Mouse (Mus musculus) kidney, adult 10 weeks (tissue): ENCODE measurements around the gene Lrrc71. TPM values are rescaled to one million over a fixed set of nuclear protein-coding genes. Genes with fewer than 3 reads are reported as not detected.

Source experiments
- polyA plus RNA-seq: library from polyadenylated mRNA; stranded (reverse); fragments of 350-450 nt; fragmentation: Illumina TruSeq; extraction: RNeasy Lipid Tissue Mini Kit (QIAGEN cat#74804); gene quantifications from one replicate; pipeline ENCODE4 v1.2.3, GENCODE M21; 2014; ENCODE audit warnings: low read depth, low replicate concordance

The Lrrc71 gene
- not detected for polyA plus RNA-seq

DNA sequence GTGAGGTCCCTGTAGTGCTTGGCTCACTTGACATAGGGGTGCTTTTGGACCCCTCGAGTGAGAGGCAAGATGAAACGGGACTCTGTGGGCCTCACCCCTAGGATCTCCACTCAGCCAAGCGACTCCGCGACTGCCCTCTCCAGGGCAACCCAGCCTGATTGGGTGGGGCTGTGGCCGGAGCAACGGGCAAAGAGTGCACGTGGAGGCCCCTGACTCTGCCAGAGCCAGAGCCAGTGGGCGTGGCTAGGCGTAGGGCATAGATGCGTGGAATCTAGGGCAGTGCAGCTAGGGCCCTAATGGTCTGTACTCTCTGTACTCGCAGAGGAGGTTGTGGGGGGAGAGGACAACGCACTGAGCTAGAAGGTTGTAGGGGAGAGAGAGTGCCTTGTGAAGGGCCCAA lies at the start of gene Lrrc71:
Gene Lrrc71 (minus strand): TSS at position 195 of the 400 bp plus-strand sequence.

DNA sequence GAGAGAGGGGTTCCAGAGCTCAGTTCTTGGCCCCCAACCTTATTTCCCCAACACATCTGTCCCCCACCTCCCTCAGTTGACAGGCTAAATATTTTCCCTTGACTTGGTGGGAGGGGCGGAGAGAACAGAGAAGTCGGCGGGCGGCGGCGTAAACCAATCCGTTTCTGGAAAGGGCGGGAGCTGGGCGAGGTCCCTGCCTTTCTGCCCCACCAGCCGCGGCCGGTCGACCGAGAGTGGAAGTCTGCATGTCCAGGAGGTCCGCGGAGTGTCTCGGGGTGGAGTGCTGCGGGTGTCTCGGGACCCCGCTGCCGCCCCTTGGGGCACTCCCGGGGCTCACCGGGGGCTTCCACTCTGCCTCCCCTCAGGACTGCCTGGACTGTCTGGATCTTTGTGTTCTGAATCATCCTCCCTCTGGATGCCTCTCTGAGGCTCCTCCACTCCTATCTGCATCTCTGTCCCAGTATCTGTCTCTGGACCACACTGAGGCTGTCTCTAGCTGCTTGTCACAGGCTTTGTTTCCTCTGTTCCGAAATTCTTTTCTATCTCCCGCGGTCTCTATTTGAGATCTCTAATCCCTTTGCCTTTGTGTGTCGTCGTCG lies 48.4 kb upstream of the Lrrc71 start, which contains the start of gene Insrr:
Gene Insrr (plus strand): TSS at position 216 of the 599 bp plus-strand sequence.

DNA sequence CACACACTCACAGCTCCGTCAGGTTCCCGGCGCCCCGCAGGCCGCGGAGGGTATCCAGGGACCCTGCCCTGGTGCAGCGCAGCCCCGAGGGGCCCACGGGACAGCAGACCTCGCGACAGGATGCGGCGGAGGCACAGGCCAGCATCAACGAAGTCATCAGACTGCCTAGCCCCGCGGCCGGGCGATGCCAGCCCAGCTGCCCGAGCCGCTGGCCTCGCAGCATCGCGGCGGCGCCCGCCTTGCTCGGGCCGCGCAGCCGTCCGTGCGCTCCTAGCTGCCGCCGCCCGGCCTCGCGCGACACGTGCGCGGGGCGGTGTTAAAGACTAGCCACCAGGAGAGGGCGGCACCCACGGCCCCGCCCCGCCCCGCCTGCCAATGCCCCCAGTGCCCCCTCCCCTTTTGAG lies 46.5 kb upstream of the Lrrc71 start, which contains the start of gene Ntrk1:
Gene Ntrk1 (minus strand): TSS at position 241 of the 404 bp plus-strand sequence.

Other genes starting within 250 kb of the Lrrc71 start
- 9.6 TPM for gene Etv3, start 223.2 kb downstream of the Lrrc71 start, polyA plus RNA-seq
- gene Arhgef11, start 131.1 kb downstream of the Lrrc71 start, polyA plus RNA-seq, result 22.6 TPM
- not detected for gene Ntrk1, start 46.5 kb upstream of the Lrrc71 start, polyA plus RNA-seq
- gene Insrr, start 48.3 kb upstream of the Lrrc71 start, polyA plus RNA-seq, result 1.1 TPM
- gene Pear1, start 75.7 kb upstream of the Lrrc71 start, polyA plus RNA-seq, result 0.89 TPM
- not detected for gene Sh2d2a, start 98.1 kb upstream of the Lrrc71 start, polyA plus RNA-seq
- gene Prcc, start 137.0 kb upstream of the Lrrc71 start, polyA plus RNA-seq, result 3.1 TPM
- 129 TPM for gene Hdgf, start 157.7 kb upstream of the Lrrc71 start, polyA plus RNA-seq
- 80.9 TPM for gene Mrpl24, start 170.9 kb upstream of the Lrrc71 start, polyA plus RNA-seq
- gene Isg20l2, start 181.7 kb upstream of the Lrrc71 start, polyA plus RNA-seq, result 16.4 TPM
- 4.0 TPM for gene Rrnad1, start 182.1 kb upstream of the Lrrc71 start, polyA plus RNA-seq
- not detected for gene Crabp2, start 200.0 kb upstream of the Lrrc71 start, polyA plus RNA-seq
- 14.6 TPM for gene Nes, start 222.5 kb upstream of the Lrrc71 start, polyA plus RNA-seq